Comparison of ENCODE assay signal across 28 mouse cellular contexts in the genomic region with DNA sequence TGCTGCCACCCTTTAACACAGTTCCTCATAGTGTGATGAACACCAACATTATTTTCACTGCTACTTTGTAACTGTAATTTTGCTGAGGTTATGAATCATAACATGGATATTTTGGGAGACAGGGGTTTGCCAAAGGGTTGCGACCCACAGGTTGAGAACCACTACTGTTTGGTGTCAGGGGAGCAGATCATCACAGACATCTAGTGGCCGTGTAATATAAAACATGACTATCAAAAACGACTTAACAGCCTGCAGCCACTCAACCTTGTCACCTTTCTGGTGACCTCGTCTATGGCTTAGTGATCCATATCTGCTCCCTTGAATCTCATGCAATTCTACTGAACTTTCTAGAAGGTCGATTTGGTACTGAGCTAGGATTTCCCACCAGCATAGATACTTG.
DNase-seq lines count a peak whose midpoint lies in the region; ATAC-seq and TF ChIP-seq lines count a peak whose summit lies in the region.
"Had no signal": no experiment of that assay in that cellular context is flagged by ENCODE, and none has a peak within 500 bp of the region (broad histone marks: within the 10 kb centered on the region; RNA-seq: fewer than 3 reads in every experiment).

No protein-coding gene starts in this region.

- ATAC-seq in heart, embryonic 12.5 days (ENCODE audit: insufficient number of reproducible peaks, low FRiP score): no peak
- ATAC-seq in lung, postnatal 0 days: no peak
- ATAC-seq: activated CD4-positive, CD25-positive, alpha-beta regulatory T cell, adult 4 months; CD4-positive, CD25-positive, alpha-beta regulatory T cell, adult 4 months; forebrain, embryonic 13.5 days; forebrain, embryonic 16.5 days; hindbrain, postnatal 0 days had no signal

- TF ChIP-seq POLR2A in heart, adult 2 months (IDR thresholded peaks at IDR 0.05; ENCODE audit: insufficient read depth, low read depth, low read length): no peak

- H3K36me3 ChIP-seq in heart, adult 2 months (ENCODE audit: control insufficient read depth, insufficient read depth, low read length): peaks cover 50% of the 10 kb centered on the region
- no peaks in the 10 kb centered on the region; the same call in 1 of the 2 replicates for H3K36me3 ChIP-seq in heart, embryonic 12.5 days
- peaks cover 30% of the 10 kb centered on the region for H3K36me3 ChIP-seq in lung, postnatal 0 days (ENCODE audit: insufficient read depth, low read length)
- H3K36me3 ChIP-seq: embryonic facial prominence, embryonic 10.5 days; embryonic facial prominence, embryonic 13.5 days had no signal

- H3K4me1 ChIP-seq in heart, adult 2 months (ENCODE audit: control insufficient read depth, insufficient read depth, low read length): peaks cover 12% of the 10 kb centered on the region
- H3K4me1 ChIP-seq in heart, embryonic 12.5 days (replicated peaks): no peaks in the 10 kb centered on the region
- H3K4me1 ChIP-seq in lung, postnatal 0 days (ENCODE audit: insufficient read depth, low read depth, low read length): no peaks in the 10 kb centered on the region
- H3K4me1 ChIP-seq: embryonic facial prominence, embryonic 10.5 days; embryonic facial prominence, embryonic 13.5 days; forebrain, embryonic 13.5 days; heart, embryonic 13.5 days had no signal

- no peaks in the 10 kb centered on the region for H3K9me3 ChIP-seq in heart, embryonic 12.5 days (replicated peaks)
- no peaks in the 10 kb centered on the region for H3K9me3 ChIP-seq in lung, postnatal 0 days (ENCODE audit: low read length)
- H3K9me3 ChIP-seq: embryonic facial prominence, embryonic 10.5 days; embryonic facial prominence, embryonic 13.5 days; forebrain, embryonic 13.5 days; heart, embryonic 13.5 days had no signal

- H3K4me2 ChIP-seq in heart, embryonic 12.5 days: no peak overlapping the region
- H3K4me2 ChIP-seq in lung, postnatal 0 days (replicated peaks; ENCODE audit: low read depth, low read length): no peak overlapping the region
- H3K4me2 ChIP-seq: embryonic facial prominence, embryonic 13.5 days; forebrain, embryonic 13.5 days; heart, embryonic 13.5 days; hindbrain, embryonic 14.5 days had no signal

- WGBS in heart, adult 2 months: 36% methylated on average over 5 of the region's 5 CpGs
- WGBS in heart, embryonic 12.5 days: 59% methylated on average over 5 of the region's 5 CpGs
- WGBS in lung, postnatal 0 days: 61% methylated on average over 5 of the region's 5 CpGs

- no peak for DNase-seq in heart, adult 2 months
- no peak for DNase-seq in layer of hippocampus, adult 2 months (ENCODE audit: low spot score in 2 of 2)
- DNase-seq in layer of hippocampus, postnatal 10 days (ENCODE audit: low spot score in 2 of 2): no peak
- DNase-seq in lung, postnatal 0 days (ENCODE audit: low spot score): no peak
- DNase-seq in lung, postnatal 14 days: no peak
- no peak for DNase-seq in B cell, adult 2 months
- DNase-seq: adrenal gland, adult 8-10 months; adrenal gland, postnatal 25 days; cerebellum, adult 11-12 months; cerebellum, adult 8-10 months; cerebellum, postnatal 10 days; cerebellum, postnatal 36 days; embryo, embryonic 11 days; gastrocnemius, adult 2 months; gastrocnemius, postnatal 14 days; heart, postnatal 14 days; heart, postnatal 4 days had no signal

- H3K9ac ChIP-seq in heart, adult 2 months (ENCODE audit: low read depth, low read length): no peak overlapping the region
- H3K9ac ChIP-seq in heart, embryonic 12.5 days: no peak overlapping the region
- H3K9ac ChIP-seq in lung, postnatal 0 days (replicated peaks; ENCODE audit: low read depth): no peak overlapping the region
- H3K9ac ChIP-seq: embryonic facial prominence, embryonic 13.5 days; forebrain, embryonic 13.5 days; heart, embryonic 13.5 days; hindbrain, embryonic 14.5 days had no signal

- intact Hi-C loops in heart, adult 2 months (cut with DNase I): loop anchor here (5.0 kb wide), 2 partner anchors 33 to 97 kb away; no protein-coding TSS in a partner anchor

- no peak overlapping the region for H3K4me3 ChIP-seq in heart, adult 2 months
- H3K4me3 ChIP-seq in heart, embryonic 12.5 days: no peak overlapping the region
- H3K4me3 ChIP-seq in layer of hippocampus, adult 2 months: no peak overlapping the region
- no peak overlapping the region for H3K4me3 ChIP-seq in lung, postnatal 0 days (ENCODE audit: low read depth, low read length)
- H3K4me3 ChIP-seq: embryonic facial prominence, embryonic 10.5 days; embryonic facial prominence, embryonic 13.5 days; erythroblast, embryonic 14.5 days; forebrain, embryonic 13.5 days; gastrocnemius, adult 2 months; heart, embryonic 13.5 days had no signal

- H3K27me3 ChIP-seq in heart, adult 2 months (ENCODE audit: control insufficient read depth, insufficient read depth, low read length): no peaks in the 10 kb centered on the region
- H3K27me3 ChIP-seq in heart, embryonic 12.5 days (replicated peaks): no peaks in the 10 kb centered on the region
- no peaks in the 10 kb centered on the region for H3K27me3 ChIP-seq in lung, postnatal 0 days (replicated peaks; ENCODE audit: insufficient read depth, low read length)
- H3K27me3 ChIP-seq: embryonic facial prominence, embryonic 13.5 days; forebrain, embryonic 13.5 days; heart, embryonic 13.5 days had no signal

- no peaks in the 10 kb centered on the region for H3K79me2 ChIP-seq in heart, adult 2 months (replicated peaks; ENCODE audit: control insufficient read depth, insufficient read depth, low read length)

- peak; percentile 38 for TF ChIP-seq CTCF in heart, adult 2 months (IDR thresholded peaks at IDR 0.05)
- peak; percentile 46 for TF ChIP-seq CTCF in layer of hippocampus, adult 2 months (conservative IDR thresholded peaks at IDR 0.05)
- peak; percentile 36; the same call in 1 of the 2 replicates for TF ChIP-seq CTCF in lung, postnatal 0 days (IDR thresholded peaks at IDR 0.05)

- no peak overlapping the region for H3K27ac ChIP-seq in heart, adult 2 months
- no peak overlapping the region for H3K27ac ChIP-seq in heart, embryonic 12.5 days (ENCODE audit: poor library complexity, severe bottlenecking)
- H3K27ac ChIP-seq in layer of hippocampus, adult 2 months: no peak overlapping the region
- H3K27ac ChIP-seq in lung, postnatal 0 days (ENCODE audit: low read length): no peak overlapping the region
- H3K27ac ChIP-seq: embryonic facial prominence, embryonic 10.5 days; embryonic facial prominence, embryonic 13.5 days; forebrain, embryonic 13.5 days; gastrocnemius, adult 2 months; heart, embryonic 13.5 days; hindbrain, embryonic 14.5 days; hindbrain, postnatal 0 days had no signal

- TF ChIP-seq EP300 in heart, adult 2 months (IDR thresholded peaks at IDR 0.05; ENCODE audit: insufficient read depth, low read depth, low read length): no peak
- TF ChIP-seq EP300 in lung, postnatal 0 days (IDR thresholded peaks at IDR 0.05): no peak
